ENCODE assay signal across 8 mouse cellular contexts in genomic region chr5:145116916-145117315, GRCm38 (mm10). TPM values are rescaled to one million over a fixed set of nuclear protein-coding genes. Genes with fewer than 3 reads are reported as not detected.
A peak's percentile ranks its signal among the peaks of the same experiment; 100 is the strongest.
DNase-seq lines count a peak whose midpoint lies in the region; ATAC-seq and TF ChIP-seq lines count a peak whose summit lies in the region.
"Had no signal": no experiment of that assay in that cellular context is flagged by ENCODE, and none has a peak within 500 bp of the region (broad histone marks: within the 10 kb centered on the region; RNA-seq: fewer than 3 reads in every experiment).

No protein-coding gene starts in this region.

- H3K27ac ChIP-seq in kidney, postnatal 0 days: peak overlapping the region; percentile 82

- peak; percentile 73 for TF ChIP-seq CTCF in kidney, postnatal 0 days (IDR thresholded peaks at IDR 0.05; ENCODE audit: low read depth)

- no peaks in the 10 kb centered on the region for H3K36me3 ChIP-seq in kidney, postnatal 0 days (ENCODE audit: insufficient read depth, low read length)

- no peak overlapping the region for H3K9ac ChIP-seq in kidney, postnatal 0 days (ENCODE audit: low read depth, low read length)

- H3K27me3 ChIP-seq in kidney, postnatal 0 days (ENCODE audit: insufficient read depth, low read length): no peaks in the 10 kb centered on the region

- peak; percentile 84 for DNase-seq in urinary bladder, postnatal 14 days (ENCODE audit: low spot score)
- DNase-seq in urinary bladder, adult 2 months (ENCODE audit: low spot score): no peak
- peak; percentile 45 for DNase-seq in brain, adult 2 months (ENCODE audit: low read depth, low spot score)
- peak; percentile 66 for DNase-seq in kidney, postnatal 0 days (ENCODE audit: low spot score)
- DNase-seq in lung, postnatal 36 days: peak; percentile 86
- peak; percentile 30 to 51 for DNase-seq in spleen, postnatal 36 days (ENCODE audit: low spot score in 2 of 2)

- peak; percentile 9; the same call in 1 of the 2 replicates for ATAC-seq in granulocyte monocyte progenitor cell, adult 5-6 weeks (replicated peaks; ENCODE audit: poor library complexity, severe bottlenecking)
- ATAC-seq in kidney, postnatal 0 days (replicated peaks; ENCODE audit: low FRiP score, low read depth): no peak

- WGBS in kidney, postnatal 0 days: 43% methylated on average over 10 of the region's 10 CpGs

- peaks cover 7% of the 10 kb centered on the region for H3K4me1 ChIP-seq in kidney, postnatal 0 days (replicated peaks; ENCODE audit: insufficient read depth, low read length)

- no peak overlapping the region for H3K4me3 ChIP-seq in kidney, postnatal 0 days (replicated peaks; ENCODE audit: low read depth, low read length)

- no peaks in the 10 kb centered on the region for H3K9me3 ChIP-seq in kidney, postnatal 0 days (replicated peaks; ENCODE audit: low read length)

- H3K4me2 ChIP-seq in kidney, postnatal 0 days (ENCODE audit: low read length): peak overlapping the region; percentile 2

RNA-seq across cellular contexts. Expression of gene Arpc1b, which starts 2.9 kb away (rescaled TPM):
- polyA plus RNA-seq in urinary bladder, adult 2 months (2012; rRNA removed): 410 and 483 TPM in 2 replicates
- total RNA-seq in granulocyte monocyte progenitor cell, adult 5-6 weeks (2014; fragmentation: Nextera tagmentation): 404 and 492 TPM in 2 replicates
- 197 and 242 TPM in 2 replicates for total RNA-seq in granulocyte monocyte progenitor cell, adult 5-6 weeks (2017)
- 261 and 283 TPM in 2 replicates for polyA plus RNA-seq in kidney, postnatal 0 days (2015; fragmentation: Nextera tagmentation; extraction: Ambion mirVana)

RNA-seq across cellular contexts. Expression of gene Pdap1, which starts 23.1 kb away (rescaled TPM):
- 51.4 and 62.5 TPM in 2 replicates for polyA plus RNA-seq in urinary bladder, adult 2 months (2012; rRNA removed)
- total RNA-seq in granulocyte monocyte progenitor cell, adult 5-6 weeks (2014; fragmentation: Nextera tagmentation): 59.3 and 90.3 TPM in 2 replicates
- 92.6 and 159 TPM in 2 replicates for total RNA-seq in granulocyte monocyte progenitor cell, adult 5-6 weeks (2017)
- 89.9 and 95.7 TPM in 2 replicates for polyA plus RNA-seq in kidney, postnatal 0 days (2015; fragmentation: Nextera tagmentation; extraction: Ambion mirVana)

RNA-seq across cellular contexts. Expression of gene Bud31, which starts 23.2 kb away (rescaled TPM):
- polyA plus RNA-seq in urinary bladder, adult 2 months (2012; rRNA removed): 80.5 and 98.6 TPM in 2 replicates
- 108 and 163 TPM in 2 replicates for total RNA-seq in granulocyte monocyte progenitor cell, adult 5-6 weeks (2014; fragmentation: Nextera tagmentation)
- total RNA-seq in granulocyte monocyte progenitor cell, adult 5-6 weeks (2017): 194 and 205 TPM in 2 replicates
- 185 and 186 TPM in 2 replicates for polyA plus RNA-seq in kidney, postnatal 0 days (2015; fragmentation: Nextera tagmentation; extraction: Ambion mirVana)

RNA-seq across cellular contexts. Expression of gene Kpna7, which starts 33.1 kb away (rescaled TPM):
- polyA plus RNA-seq in urinary bladder, adult 2 months (2012; rRNA removed): not detected in 2 replicates
- not detected in 2 replicates for total RNA-seq in granulocyte monocyte progenitor cell, adult 5-6 weeks (2014; fragmentation: Nextera tagmentation)
- not detected in 2 replicates for total RNA-seq in granulocyte monocyte progenitor cell, adult 5-6 weeks (2017)
- polyA plus RNA-seq in kidney, postnatal 0 days (2015; fragmentation: Nextera tagmentation; extraction: Ambion mirVana): not detected in 2 replicates
- total RNA-seq: layer of hippocampus, postnatal 25 days had no signal

RNA-seq across cellular contexts. Expression of gene Arpc1a, which starts 33.3 kb away (rescaled TPM):
- polyA plus RNA-seq in urinary bladder, adult 2 months (2012; rRNA removed): 284 and 341 TPM in 2 replicates
- 76.8 and 81.1 TPM in 2 replicates for total RNA-seq in granulocyte monocyte progenitor cell, adult 5-6 weeks (2014; fragmentation: Nextera tagmentation)
- total RNA-seq in granulocyte monocyte progenitor cell, adult 5-6 weeks (2017): 42.0 and 48.1 TPM in 2 replicates
- polyA plus RNA-seq in kidney, postnatal 0 days (2015; fragmentation: Nextera tagmentation; extraction: Ambion mirVana): 145 and 156 TPM in 2 replicates
